Mouse (Mus musculus): ENCODE data around the gene Fbf1. TPM values are rescaled to one million over a fixed set of nuclear protein-coding genes. Genes with fewer than 3 reads are reported as not detected.

Fbf1 gene
- polyA plus RNA-seq, 1 experiment from 2014 or later = 45.4 TPM

DNA sequence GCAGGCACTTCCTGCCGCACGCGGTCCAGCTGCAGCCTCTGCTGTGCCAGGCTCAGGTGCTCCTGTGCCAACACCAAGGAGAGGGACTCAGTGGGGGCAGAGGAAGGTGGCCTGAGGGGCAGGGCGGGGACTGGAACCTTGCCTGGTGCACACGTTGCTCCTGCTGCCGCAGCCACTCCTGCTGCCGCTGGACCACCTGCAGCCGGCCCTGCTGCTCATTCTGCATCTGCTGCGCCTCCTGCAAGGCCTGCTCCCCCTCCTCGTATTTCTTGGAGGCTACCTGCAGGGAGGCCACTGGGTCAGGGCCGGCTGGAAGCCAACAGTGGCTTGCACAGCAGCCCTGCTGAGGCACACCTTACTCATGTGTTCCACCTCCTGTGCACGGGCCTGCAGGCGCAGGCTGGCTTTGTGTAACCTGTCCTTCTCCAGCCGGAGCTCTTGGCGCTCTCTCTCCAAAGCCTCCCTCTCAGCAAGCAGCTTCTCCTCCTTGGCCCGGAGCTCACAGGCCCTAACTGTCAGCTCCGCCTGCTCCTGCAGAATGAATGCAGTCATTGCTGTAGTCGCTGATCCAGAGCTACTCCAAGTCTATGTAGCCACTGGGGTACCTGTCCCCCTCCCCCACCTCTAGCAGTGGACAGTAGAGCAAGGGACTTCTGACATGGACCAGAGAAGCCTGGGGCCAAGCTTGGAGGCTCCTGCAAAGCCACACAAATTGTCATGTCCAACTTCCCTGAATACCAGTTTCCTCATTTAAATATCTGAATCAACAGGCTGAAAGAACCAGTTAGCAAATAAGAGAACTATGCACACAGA is 22.3 kb downstream of the Fbf1 start:
- Histone ChIP-seq H3K27me3 (ENCODE audit: control insufficient read depth, insufficient read depth, low read length) (no peaks in the 10 kb centered on the region), H3K4me2 (replicated peaks) (no peak overlapping the region), H3K4me3 (replicated peaks; ENCODE audit: low read length) (no peak overlapping the region), H3K9ac (no peak overlapping the region), H3K9me3 (ENCODE audit: control insufficient read depth, low read length) (no peaks in the 10 kb centered on the region), H3K27ac (peak overlapping the region; percentile 38; the same call in 1 of the 2 replicates), H3K4me1 (replicated peaks; ENCODE audit: control insufficient read depth, insufficient read depth, low read length) (0 out of 2 replicates have a peak, but pooled peaks cover 4% of the 10 kb centered on the region), H3K36me3 (replicated peaks; ENCODE audit: control insufficient read depth, insufficient read depth) (peaks cover 94% of the 10 kb centered on the region)
- ATAC-seq (ENCODE audit: low FRiP score) (no peak), DNase-seq (ENCODE audit: low spot score) (no peak)
- 59% methylated on average over 18 of the region's 18 CpGs for WGBS

DNA sequence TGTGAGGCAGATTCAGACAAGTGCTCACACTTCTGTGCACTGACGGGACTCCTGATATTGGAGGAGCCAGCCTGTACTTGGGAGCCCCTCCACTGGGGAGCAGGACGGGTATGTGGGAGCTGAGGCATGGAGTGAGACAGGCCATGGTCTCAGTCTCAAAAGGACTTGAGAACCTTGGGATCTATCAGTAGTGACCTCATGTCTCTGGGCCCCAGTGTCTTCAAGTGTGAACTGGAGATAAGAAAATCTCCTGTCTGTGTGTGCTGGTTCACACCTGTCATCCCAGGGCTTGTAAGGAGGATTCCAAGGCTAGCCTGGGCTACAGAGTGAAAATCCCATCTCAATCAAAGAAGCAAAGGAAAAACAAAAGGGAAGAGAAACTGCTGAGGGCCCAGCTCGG is 24.5 kb downstream of the Fbf1 start:
- 0 out of 2 replicates have a peak, but pooled peaks cover 4% of the 10 kb centered on the region for H3K4me1 ChIP-seq (replicated peaks; ENCODE audit: control insufficient read depth, insufficient read depth, low read length)
- H3K27me3 ChIP-seq (ENCODE audit: control insufficient read depth, insufficient read depth, low read length) = no peaks in the 10 kb centered on the region
- ATAC-seq (ENCODE audit: low FRiP score) (no peak), DNase-seq (ENCODE audit: low spot score) (no peak)
- H3K9ac ChIP-seq = no peak overlapping the region
- no peak overlapping the region for H3K27ac ChIP-seq
- no peak overlapping the region for H3K4me2 ChIP-seq (replicated peaks)
- H3K4me3 ChIP-seq (replicated peaks; ENCODE audit: low read length) = no peak overlapping the region
- 93% methylated on average over 3 of the region's 3 CpGs for WGBS
- H3K9me3 ChIP-seq (ENCODE audit: control insufficient read depth, low read length) = no peaks in the 10 kb centered on the region
- peaks cover 72% of the 10 kb centered on the region for H3K36me3 ChIP-seq (replicated peaks; ENCODE audit: control insufficient read depth, insufficient read depth)

DNA sequence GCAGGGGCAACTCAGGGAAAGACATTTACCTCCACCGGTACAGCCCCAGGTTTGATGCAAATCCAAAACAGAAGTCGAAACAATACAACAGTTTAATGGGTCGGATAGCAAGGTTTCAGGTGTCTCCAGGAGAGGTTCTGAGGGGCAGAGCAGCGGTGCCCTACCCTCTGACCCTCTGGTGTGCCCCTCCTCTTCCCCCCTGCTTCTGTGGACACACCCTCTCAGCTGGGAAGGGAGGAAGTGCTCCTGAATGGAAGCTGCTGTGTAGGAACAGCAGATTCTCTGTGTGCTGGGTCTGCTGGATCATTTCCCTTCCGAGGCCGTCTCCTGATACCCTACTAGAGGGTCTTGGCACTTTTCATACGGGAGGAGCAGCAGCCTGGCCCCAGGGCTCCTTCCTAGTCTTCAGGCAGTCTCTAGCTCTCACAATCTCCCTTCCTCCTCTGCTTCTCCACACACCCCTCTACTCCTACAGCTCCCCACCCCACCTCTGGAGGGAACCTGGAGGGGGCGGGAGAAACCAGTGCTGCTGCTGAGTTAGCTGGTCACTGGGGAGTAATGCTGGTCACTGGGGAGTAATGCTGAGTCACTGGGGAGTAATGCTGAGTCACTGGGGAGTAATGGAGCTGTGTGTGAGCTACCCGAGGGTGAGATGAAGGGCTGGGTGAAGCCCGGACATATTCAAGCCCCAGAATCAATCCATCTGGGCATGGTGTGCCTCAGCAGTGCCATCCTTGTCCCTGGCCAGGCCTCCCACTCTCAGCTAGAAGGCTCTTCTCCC is 25.6 kb downstream of the Fbf1 start:
- Histone ChIP-seq H3K27ac (no peak overlapping the region), H3K27me3 (ENCODE audit: control insufficient read depth, insufficient read depth, low read length) (no peaks in the 10 kb centered on the region), H3K9me3 (ENCODE audit: control insufficient read depth, low read length) (no peaks in the 10 kb centered on the region), H3K4me3 (replicated peaks; ENCODE audit: low read length) (no peak overlapping the region), H3K9ac (no peak overlapping the region), H3K4me1 (replicated peaks; ENCODE audit: control insufficient read depth, insufficient read depth, low read length) (peaks cover 11% of the 10 kb centered on the region; the same call in 1 of the 2 replicates), H3K36me3 (replicated peaks; ENCODE audit: control insufficient read depth, insufficient read depth) (peaks cover 61% of the 10 kb centered on the region), H3K4me2 (replicated peaks) (no peak overlapping the region)
- WGBS = 75% methylated on average over 10 of the region's 10 CpGs
- ATAC-seq (ENCODE audit: low FRiP score) = no peak
- DNase-seq (ENCODE audit: low spot score) = no peak

DNA sequence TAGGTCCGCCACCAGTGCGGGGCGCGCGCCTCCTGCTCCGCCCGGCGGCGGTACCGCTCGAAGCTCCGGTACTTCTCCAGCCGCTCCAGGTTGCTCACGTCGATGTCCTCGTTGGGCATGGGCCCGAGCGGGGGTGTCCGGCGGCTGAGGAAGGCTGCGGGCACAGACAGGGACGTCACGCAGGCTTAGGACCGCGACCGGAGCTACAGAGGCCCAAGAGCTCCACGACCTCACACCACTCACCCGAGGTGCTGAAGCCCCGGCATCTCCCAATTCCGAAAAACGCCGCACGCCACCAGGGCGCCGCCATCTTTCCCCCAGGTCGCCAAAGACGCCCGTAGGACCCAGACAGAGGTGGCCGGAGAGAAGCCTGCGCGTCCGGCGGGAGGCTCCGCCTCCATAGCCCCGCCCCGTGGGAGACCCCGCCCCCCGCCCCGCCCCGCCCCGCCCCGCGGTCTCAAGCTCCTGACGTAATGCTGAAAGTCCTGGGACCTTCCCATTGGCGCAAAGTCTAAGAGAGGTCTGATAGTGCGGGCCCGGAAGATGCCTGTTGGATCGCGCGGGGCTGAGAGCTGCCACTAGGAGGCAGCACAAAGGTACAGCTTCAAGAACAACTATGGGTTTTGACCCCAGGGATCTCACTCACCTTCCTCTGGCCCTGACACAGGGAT is 29.4 kb downstream of the Fbf1 start, which contains the start of gene Mrpl38:
Mrpl38 (minus strand) TSS at position 401 of the 671 bp plus-strand sequence.
- peak; percentile 95 for ATAC-seq (ENCODE audit: low FRiP score)
- no peaks in the 10 kb centered on the region for H3K9me3 ChIP-seq (ENCODE audit: control insufficient read depth, low read length)
- peak within 1 kb of the TSS; percentile 69 for H3K4me2 ChIP-seq (replicated peaks)
- under 1% methylated on average over 57 of the region's 60 CpGs for WGBS
- H3K4me3 ChIP-seq (replicated peaks; ENCODE audit: low read length) = peak within 1 kb of the TSS; percentile 64
- no peaks in the 10 kb centered on the region for H3K27me3 ChIP-seq (ENCODE audit: control insufficient read depth, insufficient read depth, low read length)
- H3K36me3 ChIP-seq (replicated peaks; ENCODE audit: control insufficient read depth, insufficient read depth) = peaks cover 41% of the 10 kb centered on the region
- peak; percentile 88 for DNase-seq (ENCODE audit: low spot score)
- H3K9ac ChIP-seq = peak within 1 kb of the TSS; percentile 71
- peak within 1 kb of the TSS; percentile 73 for H3K27ac ChIP-seq
- H3K4me1 ChIP-seq (replicated peaks; ENCODE audit: control insufficient read depth, insufficient read depth, low read length) = peaks cover 6% of the 10 kb centered on the region; the same call in 1 of the 2 replicates

DNA sequence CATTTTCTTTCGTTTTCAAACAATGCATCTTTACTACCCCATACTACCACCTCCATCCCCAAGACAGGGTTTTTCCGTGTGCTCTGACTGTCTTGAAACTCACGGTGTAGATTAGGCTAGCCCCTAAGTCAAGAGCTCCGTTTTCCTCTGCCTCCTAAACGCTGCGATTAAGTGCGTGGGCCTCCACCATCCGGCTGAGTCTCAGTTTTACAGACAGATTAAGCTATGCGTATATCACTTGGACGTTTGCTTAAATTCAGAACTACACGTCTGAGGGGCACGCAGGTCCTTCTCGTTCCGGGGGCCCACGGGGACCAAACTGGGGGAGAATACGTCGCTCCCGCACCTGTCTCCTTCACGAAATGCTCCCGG is 29.9 kb downstream of the Fbf1 start:
- peaks cover 38% of the 10 kb centered on the region for H3K36me3 ChIP-seq (replicated peaks; ENCODE audit: control insufficient read depth, insufficient read depth)
- H3K9me3 ChIP-seq (ENCODE audit: control insufficient read depth, low read length) = no peaks in the 10 kb centered on the region
- peak overlapping the region; percentile 64 for H3K4me3 ChIP-seq (replicated peaks; ENCODE audit: low read length)
- H3K4me2 ChIP-seq (replicated peaks) = peak overlapping the region; percentile 69
- H3K27ac ChIP-seq = peak overlapping the region; percentile 73
- DNase-seq (ENCODE audit: low spot score) = no peak
- H3K27me3 ChIP-seq (ENCODE audit: control insufficient read depth, insufficient read depth, low read length) = no peaks in the 10 kb centered on the region
- H3K4me1 ChIP-seq (replicated peaks; ENCODE audit: control insufficient read depth, insufficient read depth, low read length) = peaks cover 6% of the 10 kb centered on the region; the same call in 1 of the 2 replicates
- no peak for ATAC-seq (ENCODE audit: low FRiP score)
- peak overlapping the region; percentile 71 for H3K9ac ChIP-seq
- 2% methylated on average over 20 of the region's 20 CpGs for WGBS

DNA sequence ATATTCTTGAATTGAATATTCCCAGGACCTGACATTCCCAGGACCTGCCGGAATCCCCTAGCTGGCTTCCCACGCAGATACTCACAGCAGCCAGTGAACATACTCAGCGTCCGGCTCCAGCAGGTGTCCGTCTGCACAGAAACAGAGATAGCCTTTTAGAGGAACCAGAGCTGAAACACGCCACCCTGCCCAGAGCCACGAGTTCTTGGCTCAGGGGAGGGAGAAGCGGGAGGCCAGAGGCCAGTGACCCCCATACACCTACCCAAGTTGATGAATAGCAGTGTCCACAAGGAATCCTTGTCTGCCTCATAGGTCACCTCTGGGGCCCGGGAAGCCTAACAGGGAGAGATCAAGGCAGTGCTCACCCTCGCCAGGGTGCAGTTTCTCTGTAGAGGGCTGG is 33.8 kb downstream of the Fbf1 start:
- Histone ChIP-seq H3K36me3 (replicated peaks; ENCODE audit: control insufficient read depth, insufficient read depth) (peaks cover 36% of the 10 kb centered on the region), H3K4me3 (replicated peaks; ENCODE audit: low read length) (no peak overlapping the region), H3K9ac (no peak overlapping the region), H3K4me2 (replicated peaks) (no peak overlapping the region), H3K27ac (no peak overlapping the region), H3K9me3 (ENCODE audit: control insufficient read depth, low read length) (no peaks in the 10 kb centered on the region), H3K4me1 (replicated peaks; ENCODE audit: control insufficient read depth, insufficient read depth, low read length) (peaks cover 9% of the 10 kb centered on the region), H3K27me3 (ENCODE audit: control insufficient read depth, insufficient read depth, low read length) (no peaks in the 10 kb centered on the region)
- no peak for ATAC-seq (ENCODE audit: low FRiP score)
- 89% methylated on average over 10 of the region's 10 CpGs for WGBS
- DNase-seq (ENCODE audit: low spot score) = no peak

DNA sequence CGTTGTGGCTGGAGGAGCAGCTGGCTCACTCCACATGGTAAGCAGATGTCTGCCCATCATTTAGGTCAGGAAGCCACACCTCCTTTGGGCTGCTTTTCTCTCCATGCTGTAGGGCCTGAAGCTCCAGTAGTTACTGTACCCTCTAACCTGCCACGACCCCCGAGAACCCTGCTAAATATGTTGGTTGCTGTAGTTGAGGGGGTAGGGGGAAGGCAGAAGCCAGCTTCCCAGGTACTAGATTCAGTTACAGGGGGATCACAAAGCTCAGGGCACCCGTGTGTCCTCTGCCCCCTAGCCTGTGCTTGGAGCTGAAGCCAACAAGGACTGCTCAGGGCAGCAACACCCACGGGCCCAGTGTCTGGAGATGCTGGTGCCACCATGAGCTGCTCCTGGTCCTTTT is 34.5 kb downstream of the Fbf1 start:
- 72% methylated on average over 5 of the region's 5 CpGs for WGBS
- DNase-seq (ENCODE audit: low spot score) = no peak
- H3K4me3 ChIP-seq (replicated peaks; ENCODE audit: low read length) = no peak overlapping the region
- peaks cover 9% of the 10 kb centered on the region for H3K4me1 ChIP-seq (replicated peaks; ENCODE audit: control insufficient read depth, insufficient read depth, low read length)
- H3K27ac ChIP-seq = no peak overlapping the region
- H3K36me3 ChIP-seq (replicated peaks; ENCODE audit: control insufficient read depth, insufficient read depth) = peaks cover 36% of the 10 kb centered on the region
- H3K9ac ChIP-seq = no peak overlapping the region
- no peak overlapping the region for H3K4me2 ChIP-seq (replicated peaks)
- H3K27me3 ChIP-seq (ENCODE audit: control insufficient read depth, insufficient read depth, low read length) = no peaks in the 10 kb centered on the region
- ATAC-seq (ENCODE audit: low FRiP score) = no peak
- H3K9me3 ChIP-seq (ENCODE audit: control insufficient read depth, low read length) = no peaks in the 10 kb centered on the region

DNA sequence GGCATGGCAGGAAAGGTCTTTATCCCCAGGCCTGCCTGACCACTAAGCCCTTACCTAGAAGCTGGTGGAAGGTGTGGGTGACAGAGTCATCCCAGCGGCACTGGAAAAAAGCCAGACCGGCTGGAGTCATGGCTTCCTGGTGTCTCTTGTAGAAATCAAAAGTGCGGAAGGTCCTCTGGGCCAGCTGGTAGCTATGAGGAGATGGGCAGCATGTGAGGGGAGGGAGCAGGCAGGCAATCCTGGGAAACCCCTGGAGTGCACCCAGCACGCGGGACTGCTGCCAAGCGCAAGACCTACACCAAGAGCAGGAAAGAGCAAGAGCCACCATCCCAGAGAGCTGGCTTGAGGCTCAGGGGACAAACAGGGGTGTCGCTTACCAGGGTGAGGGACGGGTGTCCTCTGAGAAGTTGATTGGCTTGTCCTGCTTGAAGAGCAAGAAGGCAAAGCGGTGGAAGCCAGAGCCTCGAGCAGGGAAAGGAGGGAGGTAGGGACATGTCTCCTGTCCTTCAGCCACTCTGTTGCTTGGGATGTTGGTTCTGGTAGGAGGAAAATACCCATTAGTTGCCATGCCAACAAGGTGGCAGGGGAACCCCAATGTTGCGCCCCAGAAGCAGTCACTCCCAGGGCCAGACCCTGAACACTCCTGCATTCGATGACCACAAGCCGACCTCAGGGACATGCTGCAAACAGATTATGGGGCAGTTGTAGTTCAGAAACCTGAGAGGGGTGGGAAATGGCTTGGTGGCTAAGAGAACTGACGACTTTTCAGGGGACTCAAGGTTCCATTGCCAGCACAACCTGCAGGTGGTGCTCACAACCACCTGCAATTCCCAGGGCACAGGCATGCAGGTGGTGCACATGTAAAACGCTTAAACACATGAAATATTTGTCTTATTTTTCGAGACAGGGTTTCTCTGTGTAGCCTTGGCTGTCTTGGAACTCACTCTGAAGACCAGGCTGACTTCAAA is 35.3 kb downstream of the Fbf1 start:
- no peaks in the 10 kb centered on the region for H3K27me3 ChIP-seq (ENCODE audit: control insufficient read depth, insufficient read depth, low read length)
- H3K9ac ChIP-seq = no peak overlapping the region
- H3K4me3 ChIP-seq (replicated peaks; ENCODE audit: low read length) = no peak overlapping the region
- no peaks in the 10 kb centered on the region for H3K9me3 ChIP-seq (ENCODE audit: control insufficient read depth, low read length)
- peaks cover 9% of the 10 kb centered on the region for H3K4me1 ChIP-seq (replicated peaks; ENCODE audit: control insufficient read depth, insufficient read depth, low read length)
- DNase-seq (ENCODE audit: low spot score) (no peak), ATAC-seq (ENCODE audit: low FRiP score) (no peak)
- peaks cover 36% of the 10 kb centered on the region for H3K36me3 ChIP-seq (replicated peaks; ENCODE audit: control insufficient read depth, insufficient read depth)
- 84% methylated on average over 16 of the region's 16 CpGs for WGBS
- no peak overlapping the region for H3K27ac ChIP-seq
- H3K4me2 ChIP-seq (replicated peaks) = no peak overlapping the region

Measured in hindbrain, embryonic 14.5 days (tissue).